Mouse (Mus musculus): ENCODE measurements at regions not wholly inside any gene's neighbourhood (a gene's known extent, or its start where the extent isn't known, plus 50 kb on each side); places are given as distances from the start of the nearest gene placed in this dataset.

GRCm38 (mm10) chr15:13366606-13367005 is 193.1 kb upstream of the Cdh6 start:
- H3K4me2 ChIP-seq = no peak overlapping the region
- no peak overlapping the region for H3K27ac ChIP-seq
- ATAC-seq (ENCODE audit: low FRiP score) = no peak
- no peaks in the 10 kb centered on the region for H3K4me1 ChIP-seq (replicated peaks)
- H3K4me3 ChIP-seq = no peak overlapping the region
- H3K36me3 ChIP-seq = no peaks in the 10 kb centered on the region
- H3K27me3 ChIP-seq = no peaks in the 10 kb centered on the region
- no peaks in the 10 kb centered on the region for H3K9me3 ChIP-seq
- H3K9ac ChIP-seq = no peak overlapping the region
- 69% methylated on average over 4 of the region's 4 CpGs for WGBS

- H3K4me2 ChIP-seq = no peak overlapping the region
- H3K4me3 ChIP-seq = no peak overlapping the region
- no peaks in the 10 kb centered on the region for H3K4me1 ChIP-seq (replicated peaks)
- no peaks in the 10 kb centered on the region for H3K36me3 ChIP-seq
- H3K27ac ChIP-seq = no peak overlapping the region
- H3K9me3 ChIP-seq = no peaks in the 10 kb centered on the region
- no peak overlapping the region for H3K9ac ChIP-seq
- WGBS = 60% methylated on average over 2 of the region's 2 CpGs
- no peak for ATAC-seq (ENCODE audit: low FRiP score)
- H3K27me3 ChIP-seq = no peaks in the 10 kb centered on the region
Observed at GRCm38 (mm10) chr15:13360741-13361140, 187.3 kb upstream of the Cdh6 start.

- WGBS = 50% methylated on average over 1 of the region's 1 CpGs
- Histone ChIP-seq H3K4me1 (replicated peaks) (no peaks in the 10 kb centered on the region), H3K36me3 (no peaks in the 10 kb centered on the region), H3K4me3 (no peak overlapping the region), H3K27me3 (no peaks in the 10 kb centered on the region), H3K27ac (no peak overlapping the region), H3K9me3 (no peaks in the 10 kb centered on the region), H3K4me2 (no peak overlapping the region), H3K9ac (no peak overlapping the region)
- ATAC-seq (ENCODE audit: low FRiP score) = no peak
Observed at GRCm38 (mm10) chr15:13359026-13359425, 185.6 kb upstream of the Cdh6 start.

- H3K27ac ChIP-seq = no peak overlapping the region
- H3K36me3 ChIP-seq = no peaks in the 10 kb centered on the region
- no peaks in the 10 kb centered on the region for H3K27me3 ChIP-seq
- no peak for ATAC-seq (ENCODE audit: low FRiP score)
- H3K9me3 ChIP-seq = no peaks in the 10 kb centered on the region
- no peaks in the 10 kb centered on the region for H3K4me1 ChIP-seq (replicated peaks)
- H3K9ac ChIP-seq = no peak overlapping the region
- no peak overlapping the region for H3K4me3 ChIP-seq
- WGBS = 75% methylated on average over 3 of the region's 3 CpGs
- no peak overlapping the region for H3K4me2 ChIP-seq
Observed at GRCm38 (mm10) chr15:13350321-13350720, 176.8 kb upstream of the Cdh6 start.

- Histone ChIP-seq H3K36me3 (no peaks in the 10 kb centered on the region), H3K4me3 (no peak overlapping the region), H3K27me3 (no peaks in the 10 kb centered on the region), H3K4me1 (replicated peaks) (no peaks in the 10 kb centered on the region), H3K4me2 (no peak overlapping the region), H3K9ac (no peak overlapping the region), H3K9me3 (no peaks in the 10 kb centered on the region), H3K27ac (no peak overlapping the region)
- 89% methylated on average over 1 of the region's 1 CpGs for WGBS
- no peak for ATAC-seq (ENCODE audit: low FRiP score)
Observed at GRCm38 (mm10) chr15:13336392-13336791, 162.9 kb upstream of the Cdh6 start.

- 70% methylated on average over 2 of the region's 2 CpGs for WGBS
- ATAC-seq (ENCODE audit: low FRiP score) = no peak
- Histone ChIP-seq H3K27me3 (no peaks in the 10 kb centered on the region), H3K4me1 (replicated peaks) (peaks cover 7% of the 10 kb centered on the region; the same call in 1 of the 2 replicates), H3K4me3 (no peak overlapping the region), H3K9ac (no peak overlapping the region), H3K27ac (no peak overlapping the region), H3K36me3 (no peaks in the 10 kb centered on the region), H3K4me2 (no peak overlapping the region), H3K9me3 (no peaks in the 10 kb centered on the region)
Observed at GRCm38 (mm10) chr15:13324439-13324838, 151.0 kb upstream of the Cdh6 start.

GRCm38 (mm10) chr15:13320599-13321348 is 147.3 kb upstream of the Cdh6 start:
- Histone ChIP-seq H3K4me3 (no peak overlapping the region), H3K27ac (no peak overlapping the region), H3K36me3 (no peaks in the 10 kb centered on the region), H3K27me3 (no peaks in the 10 kb centered on the region), H3K4me1 (replicated peaks) (peaks cover 7% of the 10 kb centered on the region; the same call in 1 of the 2 replicates), H3K9me3 (no peaks in the 10 kb centered on the region), H3K9ac (no peak overlapping the region), H3K4me2 (no peak overlapping the region)
- 0 out of 2 replicates have a peak, but pooled peaks have one; percentile 24 for ATAC-seq (ENCODE audit: low FRiP score)
- 23% methylated on average over 10 of the region's 10 CpGs for WGBS

DNA sequence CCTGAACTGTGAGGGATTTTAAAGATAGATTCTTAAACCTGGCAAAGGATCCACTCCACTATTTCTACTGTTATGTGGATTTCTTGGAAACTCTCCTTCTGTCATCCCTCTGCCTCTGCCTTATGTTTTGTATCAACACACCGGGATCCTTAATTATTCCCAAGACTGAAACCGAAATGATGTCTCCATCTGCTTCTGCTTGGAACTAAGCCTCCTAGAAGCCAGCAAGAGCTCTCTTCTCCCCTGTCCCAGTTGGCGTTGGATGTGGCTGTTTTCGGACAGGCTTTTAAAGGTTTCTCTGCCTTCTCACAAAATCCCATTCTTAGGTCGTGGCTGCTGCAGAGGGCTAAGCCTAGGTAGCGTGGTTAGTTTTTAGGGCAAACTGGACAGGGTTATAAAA is 131.1 kb upstream of the Cdh6 start:
- H3K4me2 ChIP-seq = no peak overlapping the region
- WGBS = 89% methylated on average over 6 of the region's 6 CpGs
- H3K27ac ChIP-seq = no peak overlapping the region
- no peak overlapping the region for H3K9ac ChIP-seq
- H3K27me3 ChIP-seq = no peaks in the 10 kb centered on the region
- no peak overlapping the region for H3K4me3 ChIP-seq
- no peaks in the 10 kb centered on the region for H3K4me1 ChIP-seq (replicated peaks)
- H3K36me3 ChIP-seq = no peaks in the 10 kb centered on the region
- ATAC-seq (ENCODE audit: low FRiP score) = no peak
- H3K9me3 ChIP-seq = no peaks in the 10 kb centered on the region

DNA sequence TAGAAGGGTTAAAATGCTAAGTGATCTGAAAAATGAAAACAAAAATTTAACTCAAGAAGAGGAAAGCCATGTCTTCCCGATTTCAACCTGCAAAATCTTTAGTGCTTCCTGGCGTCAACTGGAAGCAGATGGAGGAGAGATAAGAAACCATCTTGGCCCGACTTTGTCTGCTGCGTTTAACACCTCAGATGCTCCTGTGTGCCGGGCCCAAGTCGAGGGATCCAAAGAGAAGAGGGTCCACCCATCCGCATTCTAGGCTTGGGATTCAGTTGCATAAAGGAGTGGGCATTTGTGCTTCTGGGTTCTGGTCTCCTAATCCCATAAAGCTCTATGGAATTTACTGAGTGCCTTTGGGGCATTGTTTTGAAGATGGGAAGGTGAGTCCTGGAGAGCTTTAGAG is 130.0 kb upstream of the Cdh6 start:
- WGBS = 90% methylated on average over 7 of the region's 7 CpGs
- H3K9ac ChIP-seq = no peak overlapping the region
- no peaks in the 10 kb centered on the region for H3K27me3 ChIP-seq
- H3K27ac ChIP-seq = no peak overlapping the region
- H3K36me3 ChIP-seq = no peaks in the 10 kb centered on the region
- no peaks in the 10 kb centered on the region for H3K4me1 ChIP-seq (replicated peaks)
- no peaks in the 10 kb centered on the region for H3K9me3 ChIP-seq
- H3K4me3 ChIP-seq = no peak overlapping the region
- no peak overlapping the region for H3K4me2 ChIP-seq
- no peak for ATAC-seq (ENCODE audit: low FRiP score)

DNA sequence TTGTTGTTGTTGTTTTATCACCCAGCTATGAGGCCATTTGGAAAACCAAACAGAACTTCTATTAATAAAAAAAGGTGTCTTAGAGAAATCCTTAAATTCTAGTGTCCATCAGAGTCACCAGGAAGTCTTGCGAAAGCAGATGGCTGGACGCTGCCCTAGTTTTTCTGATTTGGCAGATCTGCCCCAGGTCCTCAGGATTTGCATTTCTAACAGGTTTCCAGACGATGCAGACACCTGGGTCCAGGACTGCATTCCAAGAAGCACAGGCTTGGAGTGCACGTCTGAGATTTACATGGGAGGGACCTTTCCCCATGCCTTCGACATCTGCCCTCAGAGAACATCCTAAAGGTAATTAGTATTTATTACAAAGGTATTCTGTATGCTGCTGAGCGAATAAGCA is 129.2 kb upstream of the Cdh6 start:
- WGBS = 76% methylated on average over 6 of the region's 6 CpGs
- Histone ChIP-seq H3K4me2 (no peak overlapping the region), H3K4me3 (no peak overlapping the region), H3K4me1 (replicated peaks) (no peaks in the 10 kb centered on the region), H3K27ac (no peak overlapping the region), H3K36me3 (no peaks in the 10 kb centered on the region), H3K27me3 (0 out of 2 replicates have a peak, but pooled peaks cover 2% of the 10 kb centered on the region), H3K9ac (no peak overlapping the region), H3K9me3 (no peaks in the 10 kb centered on the region)
- ATAC-seq (ENCODE audit: low FRiP score) = no peak

DNA sequence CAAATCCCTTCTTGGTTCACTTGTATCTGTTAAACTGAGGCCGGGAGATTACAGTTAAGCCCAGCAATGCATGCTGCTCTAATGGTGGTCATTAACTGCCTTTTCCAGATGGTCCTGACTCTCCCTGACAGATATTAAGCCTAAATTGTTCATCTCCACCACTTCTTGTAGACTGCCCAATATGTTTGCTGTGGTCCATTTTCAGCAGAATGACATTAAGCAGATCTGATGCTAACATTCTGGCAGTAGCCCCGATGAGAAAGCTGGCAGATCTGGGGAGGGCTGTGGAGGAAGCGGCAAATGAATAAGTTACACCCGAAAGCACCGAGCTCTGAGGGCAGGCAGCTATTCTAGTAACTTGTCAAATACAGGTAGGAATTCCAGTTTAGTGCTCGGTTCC is 123.5 kb upstream of the Cdh6 start:
- no peak for ATAC-seq (ENCODE audit: low FRiP score)
- Histone ChIP-seq H3K27me3 (0 out of 2 replicates have a peak, but pooled peaks cover 2% of the 10 kb centered on the region), H3K4me3 (no peak overlapping the region), H3K9me3 (no peaks in the 10 kb centered on the region), H3K27ac (no peak overlapping the region), H3K9ac (no peak overlapping the region), H3K36me3 (no peaks in the 10 kb centered on the region), H3K4me1 (replicated peaks) (no peaks in the 10 kb centered on the region), H3K4me2 (no peak overlapping the region)
- 69% methylated on average over 6 of the region's 6 CpGs for WGBS

GRCm38 (mm10) chr15:13289064-13289463 is 115.6 kb upstream of the Cdh6 start:
- no peak overlapping the region for H3K9ac ChIP-seq
- no peak overlapping the region for H3K27ac ChIP-seq
- no peaks in the 10 kb centered on the region for H3K9me3 ChIP-seq
- no peak overlapping the region for H3K4me2 ChIP-seq
- no peak for ATAC-seq (ENCODE audit: low FRiP score)
- no peaks in the 10 kb centered on the region for H3K4me1 ChIP-seq (replicated peaks)
- H3K36me3 ChIP-seq = no peaks in the 10 kb centered on the region
- no peak overlapping the region for H3K4me3 ChIP-seq
- H3K27me3 ChIP-seq = no peaks in the 10 kb centered on the region
- WGBS = 89% methylated on average over 3 of the region's 3 CpGs

GRCm38 (mm10) chr15:13287878-13288277 is 114.4 kb upstream of the Cdh6 start:
- ATAC-seq (ENCODE audit: low FRiP score) = no peak
- Histone ChIP-seq H3K27ac (no peak overlapping the region), H3K4me3 (no peak overlapping the region), H3K4me1 (replicated peaks) (no peaks in the 10 kb centered on the region), H3K36me3 (no peaks in the 10 kb centered on the region), H3K9me3 (no peaks in the 10 kb centered on the region), H3K27me3 (no peaks in the 10 kb centered on the region), H3K9ac (no peak overlapping the region), H3K4me2 (no peak overlapping the region)
- 69% methylated on average over 11 of the region's 11 CpGs for WGBS

Measured in hindbrain, embryonic 13.5 days (tissue).